Mouse (Mus musculus): Measurements from ENCODE around the gene Cd33. TPM values are rescaled to one million over a fixed set of nuclear protein-coding genes. Genes with fewer than 3 reads are reported as not detected.

Cd33 gene
- polyA plus RNA-seq, 1 experiment from 2014 or later = 3.0 TPM

DNA sequence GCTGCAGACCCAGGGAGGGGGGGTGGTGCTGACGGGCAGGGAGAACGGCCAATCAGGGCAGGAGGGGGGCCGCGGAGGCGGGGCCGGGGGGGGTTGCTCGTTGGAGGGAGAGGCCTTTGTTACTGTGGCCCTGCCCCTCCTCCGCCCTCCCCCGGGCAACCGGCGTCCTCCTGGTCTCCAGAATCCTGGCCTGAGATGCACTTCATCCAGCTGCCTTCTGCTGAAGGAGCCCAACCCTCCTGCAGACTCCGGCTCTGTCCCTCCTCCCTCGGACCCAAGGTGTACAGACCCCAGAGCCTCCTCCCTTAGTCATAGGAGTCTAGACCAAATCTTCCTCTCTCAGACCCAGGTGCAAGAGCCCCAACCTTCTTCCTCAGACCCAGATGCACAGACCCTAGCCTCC, 54.0 kb downstream of the Cd33 start:
- WGBS = 2% methylated on average over 13 of the region's 13 CpGs

DNA sequence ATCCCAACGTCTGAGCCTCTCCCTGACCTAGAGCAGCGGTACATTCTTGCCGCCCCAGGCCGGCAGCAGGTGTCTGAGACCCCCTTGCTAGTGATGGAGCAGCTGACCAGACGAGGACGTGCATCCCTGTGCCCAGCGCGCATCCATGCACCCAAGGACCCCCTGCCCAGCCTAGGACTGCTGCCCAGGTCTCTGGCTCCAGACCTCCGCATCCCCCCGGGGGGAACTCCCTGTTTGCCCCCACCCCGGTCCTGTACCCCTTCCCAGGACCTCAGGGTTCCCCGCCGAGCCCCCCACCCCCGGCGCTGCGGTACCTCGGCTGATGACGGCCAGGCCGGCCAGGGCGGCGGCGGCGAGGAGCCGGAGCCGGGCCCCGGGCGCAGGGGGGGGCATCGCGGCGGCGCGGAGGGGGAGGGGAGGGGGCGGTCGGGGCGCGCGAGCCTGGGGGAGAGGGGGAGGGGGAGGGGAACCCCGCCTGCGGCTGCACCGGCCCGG, 54.5 kb downstream of the Cd33 start, which contains the start of gene Iglon5:
Iglon5 (minus strand) TSS at position 445 of the 495 bp plus-strand sequence.
- Histone ChIP-seq H3K27ac (ENCODE audit: low read length) (no peak within 1 kb of the TSS), H3K4me1 (ENCODE audit: control insufficient read depth, insufficient read depth, low read length) (no peaks in the 10 kb centered on the region; the same call in 1 of the 2 replicates), H3K9ac (ENCODE audit: low read length) (peak within 1 kb of the TSS; percentile 68), H3K4me3 (replicated peaks; ENCODE audit: low read length) (peak within 1 kb of the TSS; percentile 48), H3K27me3 (ENCODE audit: control insufficient read depth, insufficient read depth, low read length) (no peaks in the 10 kb centered on the region), H3K9me3 (replicated peaks; ENCODE audit: control insufficient read depth, low read length) (no peaks in the 10 kb centered on the region), H3K36me3 (ENCODE audit: control insufficient read depth, insufficient read depth, low read length) (no peaks in the 10 kb centered on the region), H3K4me2 (ENCODE audit: low read depth, low read length) (peak within 1 kb of the TSS; percentile 67)
- ATAC-seq (ENCODE audit: insufficient read depth, low FRiP score) = 0 out of 2 replicates have a peak, but pooled peaks have one; percentile 23
- 3% methylated on average over 19 of the region's 41 CpGs for WGBS

More for the DNA sequence above, 54.0 kb downstream of the Cd33 start:
- Histone ChIP-seq H3K9ac (ENCODE audit: low read length) (peak overlapping the region; percentile 68), H3K9me3 (replicated peaks; ENCODE audit: control insufficient read depth, low read length) (no peaks in the 10 kb centered on the region), H3K27ac (ENCODE audit: low read length) (no peak overlapping the region), H3K36me3 (ENCODE audit: control insufficient read depth, insufficient read depth, low read length) (no peaks in the 10 kb centered on the region), H3K4me3 (replicated peaks; ENCODE audit: low read length) (peak overlapping the region; percentile 48), H3K4me2 (ENCODE audit: low read depth, low read length) (peak overlapping the region; percentile 67), H3K27me3 (ENCODE audit: control insufficient read depth, insufficient read depth, low read length) (no peaks in the 10 kb centered on the region; the same call in 1 of the 2 replicates), H3K4me1 (ENCODE audit: control insufficient read depth, insufficient read depth, low read length) (no peaks in the 10 kb centered on the region; the same call in 1 of the 2 replicates)
- ATAC-seq (ENCODE audit: insufficient read depth, low FRiP score) = peak; percentile 79

DNA sequence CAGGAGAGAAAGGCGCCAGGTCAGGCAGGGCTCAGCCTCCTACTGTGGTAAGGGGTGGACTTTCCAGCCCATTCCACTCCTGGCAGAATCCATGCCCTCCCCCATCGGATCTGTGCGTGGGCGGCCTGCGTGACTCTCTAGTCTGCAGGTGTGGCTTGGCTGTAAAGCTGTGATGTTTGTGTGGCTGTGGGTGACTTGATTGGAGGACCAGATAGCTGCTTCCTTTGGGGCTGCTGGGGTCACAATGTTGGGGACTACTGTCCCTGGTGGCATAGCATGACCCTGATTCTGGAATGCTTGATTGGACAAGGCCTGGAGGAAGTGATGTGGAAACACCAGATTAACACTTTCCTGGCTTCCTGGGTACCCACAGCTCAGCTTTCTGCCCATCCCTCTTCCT, 55.6 kb downstream of the Cd33 start:
- Histone ChIP-seq H3K4me1 (ENCODE audit: control insufficient read depth, insufficient read depth, low read length) (no peaks in the 10 kb centered on the region; the same call in 1 of the 2 replicates), H3K4me3 (replicated peaks; ENCODE audit: low read length) (no peak overlapping the region), H3K27ac (ENCODE audit: low read length) (no peak overlapping the region), H3K9me3 (replicated peaks; ENCODE audit: control insufficient read depth, low read length) (no peaks in the 10 kb centered on the region), H3K9ac (ENCODE audit: low read length) (no peak overlapping the region), H3K27me3 (ENCODE audit: control insufficient read depth, insufficient read depth, low read length) (no peaks in the 10 kb centered on the region), H3K4me2 (ENCODE audit: low read depth, low read length) (no peak overlapping the region), H3K36me3 (ENCODE audit: control insufficient read depth, insufficient read depth, low read length) (no peaks in the 10 kb centered on the region)
- no peak for ATAC-seq (ENCODE audit: insufficient read depth, low FRiP score)
- WGBS = 37% methylated on average over 5 of the region's 5 CpGs

DNA sequence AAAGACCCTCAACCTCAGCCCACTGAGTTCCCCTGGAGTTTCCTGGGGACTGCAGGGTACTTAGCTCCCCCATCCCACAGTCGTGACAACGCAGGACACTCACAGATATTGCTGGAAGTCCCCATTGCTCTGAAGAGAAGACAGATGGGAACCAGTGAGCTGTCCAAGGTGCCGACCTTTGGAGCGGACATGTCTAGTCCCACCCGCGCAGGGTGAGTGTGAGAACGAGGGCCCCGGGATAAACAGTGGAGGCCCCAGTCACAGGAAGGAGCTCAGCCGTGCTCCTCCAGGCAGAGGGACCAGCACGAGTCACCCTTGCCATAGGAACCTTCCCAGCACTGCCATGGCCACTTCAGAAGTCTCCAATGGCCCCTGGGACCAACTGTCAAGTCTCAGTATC, 61.0 kb downstream of the Cd33 start:
- no peak for ATAC-seq (ENCODE audit: insufficient read depth, low FRiP score)
- Histone ChIP-seq H3K4me3 (replicated peaks; ENCODE audit: low read length) (no peak overlapping the region), H3K27ac (ENCODE audit: low read length) (no peak overlapping the region), H3K9me3 (replicated peaks; ENCODE audit: control insufficient read depth, low read length) (no peaks in the 10 kb centered on the region), H3K36me3 (ENCODE audit: control insufficient read depth, insufficient read depth, low read length) (no peaks in the 10 kb centered on the region), H3K4me1 (ENCODE audit: control insufficient read depth, insufficient read depth, low read length) (no peaks in the 10 kb centered on the region), H3K4me2 (ENCODE audit: low read depth, low read length) (no peak overlapping the region), H3K9ac (ENCODE audit: low read length) (no peak overlapping the region), H3K27me3 (ENCODE audit: control insufficient read depth, insufficient read depth, low read length) (0 out of 2 replicates have a peak, but pooled peaks cover 3% of the 10 kb centered on the region)
- 9% methylated on average over 10 of the region's 10 CpGs for WGBS

DNA sequence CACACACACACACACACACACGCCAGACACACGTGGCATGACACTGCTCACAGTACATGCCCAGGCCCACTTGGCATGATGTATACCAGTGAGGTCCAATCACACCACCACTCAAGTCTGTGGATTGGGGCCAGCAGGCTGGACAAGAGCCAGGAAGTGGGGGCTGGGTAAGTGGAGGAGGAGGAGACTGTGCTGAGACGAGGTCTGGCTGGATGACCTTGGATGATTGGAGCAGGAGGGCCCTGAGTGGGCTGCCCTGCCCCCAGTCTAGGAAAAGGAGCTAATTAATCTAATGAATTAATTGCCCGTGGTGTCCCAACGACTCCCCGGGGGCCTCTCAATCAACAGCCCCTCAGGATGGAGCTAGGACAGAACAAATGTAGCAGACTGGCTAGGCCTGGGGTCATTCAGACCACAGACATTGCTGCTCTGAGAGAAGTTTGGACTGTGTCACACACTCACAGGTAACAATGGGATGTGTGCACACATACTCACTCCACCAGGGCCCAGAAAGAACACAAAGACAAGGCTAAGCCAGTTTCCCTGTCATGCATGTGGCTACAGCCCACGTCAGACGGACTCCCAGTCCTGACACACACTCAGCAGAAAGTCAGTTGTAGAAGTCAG, 62.0 kb downstream of the Cd33 start:
- Histone ChIP-seq H3K36me3 (ENCODE audit: control insufficient read depth, insufficient read depth, low read length) (no peaks in the 10 kb centered on the region), H3K9ac (ENCODE audit: low read length) (no peak overlapping the region), H3K27ac (ENCODE audit: low read length) (no peak overlapping the region), H3K4me1 (ENCODE audit: control insufficient read depth, insufficient read depth, low read length) (no peaks in the 10 kb centered on the region), H3K4me3 (replicated peaks; ENCODE audit: low read length) (no peak overlapping the region), H3K9me3 (replicated peaks; ENCODE audit: control insufficient read depth, low read length) (no peaks in the 10 kb centered on the region), H3K27me3 (ENCODE audit: control insufficient read depth, insufficient read depth, low read length) (peaks cover 9% of the 10 kb centered on the region; the same call in 1 of the 2 replicates), H3K4me2 (ENCODE audit: low read depth, low read length) (no peak overlapping the region)
- WGBS = 59% methylated on average over 8 of the region's 8 CpGs
- ATAC-seq (ENCODE audit: insufficient read depth, low FRiP score) = 0 out of 2 replicates have a peak, but pooled peaks have one; percentile 31

DNA sequence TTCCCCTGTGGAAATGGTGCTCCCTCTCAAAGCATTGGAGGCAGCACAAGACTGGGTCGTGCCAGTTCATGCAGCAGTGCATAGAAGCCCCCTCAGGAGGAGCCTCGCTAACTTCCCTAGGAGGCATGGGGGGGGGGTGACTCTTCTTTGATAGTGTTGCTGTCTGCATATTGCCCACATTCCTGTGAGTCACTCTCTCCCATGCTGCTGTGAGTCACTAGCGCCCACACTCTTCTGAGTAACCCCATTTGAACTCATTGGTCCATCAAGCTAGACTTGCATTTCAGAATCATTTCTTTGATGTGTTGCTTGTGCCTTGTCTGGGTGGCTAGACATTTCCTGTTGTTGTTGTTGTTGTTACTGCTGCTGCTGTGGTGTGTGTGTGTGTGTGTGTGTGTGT, 63.0 kb downstream of the Cd33 start:
- no peak overlapping the region for H3K27ac ChIP-seq (ENCODE audit: low read length)
- no peak overlapping the region for H3K4me2 ChIP-seq (ENCODE audit: low read depth, low read length)
- WGBS = 61% methylated on average over 3 of the region's 3 CpGs
- no peaks in the 10 kb centered on the region for H3K4me1 ChIP-seq (ENCODE audit: control insufficient read depth, insufficient read depth, low read length)
- H3K27me3 ChIP-seq (ENCODE audit: control insufficient read depth, insufficient read depth, low read length) = peaks cover 19% of the 10 kb centered on the region
- no peak overlapping the region for H3K9ac ChIP-seq (ENCODE audit: low read length)
- H3K9me3 ChIP-seq (replicated peaks; ENCODE audit: control insufficient read depth, low read length) = no peaks in the 10 kb centered on the region
- H3K36me3 ChIP-seq (ENCODE audit: control insufficient read depth, insufficient read depth, low read length) = no peaks in the 10 kb centered on the region
- no peak for ATAC-seq (ENCODE audit: insufficient read depth, low FRiP score)
- H3K4me3 ChIP-seq (replicated peaks; ENCODE audit: low read length) = no peak overlapping the region

DNA sequence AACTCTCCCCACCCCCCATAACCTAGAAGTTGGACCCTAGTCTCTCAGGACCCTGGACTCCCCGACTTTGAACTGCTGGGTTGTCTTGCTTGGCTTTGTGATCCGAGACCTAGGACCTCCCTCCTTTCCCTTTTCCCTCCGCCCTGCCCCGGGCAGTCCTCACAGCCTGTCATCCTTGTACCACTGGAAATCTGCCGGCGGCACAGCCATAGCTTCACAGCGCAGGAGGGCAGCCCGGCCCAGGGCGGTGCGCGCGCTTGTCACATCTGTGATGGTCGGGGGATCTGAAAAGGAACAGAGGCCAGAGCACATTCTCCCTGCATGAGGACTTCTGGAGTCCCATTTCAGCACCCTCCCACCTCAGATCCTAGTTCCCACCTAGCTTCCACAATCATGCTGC, 67.9 kb downstream of the Cd33 start:
- no peak overlapping the region for H3K9ac ChIP-seq (ENCODE audit: low read length)

DNA sequence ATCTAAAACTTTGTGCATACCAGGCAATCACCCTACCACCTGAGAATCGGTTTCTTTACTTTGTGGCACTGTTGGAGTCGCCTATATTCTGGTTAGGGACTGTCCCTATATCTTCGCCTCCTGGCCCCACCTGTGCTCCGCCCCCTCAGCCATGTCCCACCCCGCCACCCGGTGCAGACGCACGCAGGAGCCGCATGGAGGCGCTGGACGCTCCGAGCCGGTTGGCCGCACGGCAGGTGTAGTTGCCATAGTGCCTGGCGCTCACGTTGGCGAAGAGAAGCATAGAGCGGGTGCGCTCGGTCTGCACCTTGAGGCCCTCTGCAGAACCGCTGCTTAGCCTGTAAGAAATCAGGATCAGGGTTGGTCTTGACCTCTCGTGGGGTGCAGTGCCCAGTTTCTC, 68.5 kb downstream of the Cd33 start:
- 14% methylated on average over 23 of the region's 23 CpGs for WGBS
- H3K4me3 ChIP-seq (replicated peaks; ENCODE audit: low read length) = no peak overlapping the region
- no peak for ATAC-seq (ENCODE audit: insufficient read depth, low FRiP score)
- H3K27me3 ChIP-seq (ENCODE audit: control insufficient read depth, insufficient read depth, low read length) = peaks cover 30% of the 10 kb centered on the region
- H3K9ac ChIP-seq (ENCODE audit: low read length) = no peak overlapping the region
- H3K9me3 ChIP-seq (replicated peaks; ENCODE audit: control insufficient read depth, low read length) = no peaks in the 10 kb centered on the region
- no peak overlapping the region for H3K27ac ChIP-seq (ENCODE audit: low read length)
- H3K4me1 ChIP-seq (ENCODE audit: control insufficient read depth, insufficient read depth, low read length) = no peaks in the 10 kb centered on the region
- H3K4me2 ChIP-seq (ENCODE audit: low read depth, low read length) = no peak overlapping the region
- H3K36me3 ChIP-seq (ENCODE audit: control insufficient read depth, insufficient read depth, low read length) = no peaks in the 10 kb centered on the region

More for the DNA sequence above, 67.9 kb downstream of the Cd33 start:
- H3K4me3 ChIP-seq (replicated peaks; ENCODE audit: low read length) = no peak overlapping the region
- 9% methylated on average over 13 of the region's 13 CpGs for WGBS
- H3K4me2 ChIP-seq (ENCODE audit: low read depth, low read length) = no peak overlapping the region
- no peak overlapping the region for H3K27ac ChIP-seq (ENCODE audit: low read length)
- no peaks in the 10 kb centered on the region for H3K36me3 ChIP-seq (ENCODE audit: control insufficient read depth, insufficient read depth, low read length)
- no peaks in the 10 kb centered on the region for H3K9me3 ChIP-seq (replicated peaks; ENCODE audit: control insufficient read depth, low read length)
- peaks cover 30% of the 10 kb centered on the region for H3K27me3 ChIP-seq (ENCODE audit: control insufficient read depth, insufficient read depth, low read length)
- no peaks in the 10 kb centered on the region for H3K4me1 ChIP-seq (ENCODE audit: control insufficient read depth, insufficient read depth, low read length)
- ATAC-seq (ENCODE audit: insufficient read depth, low FRiP score) = no peak
